Mouse (Mus musculus) cerebellum, adult 2 months (tissue): ENCODE measurements at regions not wholly inside any gene's neighbourhood (a gene's known extent, or its start where the extent isn't known, plus 50 kb on each side); places are given as distances from the start of the nearest gene placed in this dataset.

ENCODE experiments used
- DNase-seq, 2 experiments: peaks; one replicate each; pipeline ENCODE4 v3.0.0; 2021
- H3K27ac ChIP-seq: fragments of 200-500 bp; 2 replicates; pipeline ENCODE4 v1.5.1; 2012; ENCODE audit warnings: low read length, control low read depth, inconsistent platforms; ENCODE audit not compliant: insufficient read depth
- H3K27me3 ChIP-seq: fragments of 200-500 bp; 2 replicates; pipeline ENCODE4 v1.6.1; 2012; ENCODE audit warnings: inconsistent platforms, mild to moderate bottlenecking, low read length, moderate library complexity; ENCODE audit not compliant: control insufficient read depth, insufficient read depth
- H3K4me1 ChIP-seq: fragments of 200-500 bp; 2 replicates; pipeline ENCODE4 v1.6.1; 2011; ENCODE audit warnings: low read length; ENCODE audit not compliant: control insufficient read depth, insufficient read depth
- H3K4me3 ChIP-seq: fragments of 200-500 bp; replicated peaks from 2 replicates; pipeline ENCODE3; 2011; ENCODE audit warnings: mild to moderate bottlenecking, low read depth, low read length, control low read depth; ENCODE audit not compliant: insufficient read depth
- CTCF ChIP-seq: fragments of 200-500 bp; IDR thresholded peaks from 2 replicates; pipeline ENCODE4 v1.5.1; 2011; ENCODE audit warnings: low read depth, mild to moderate bottlenecking, control low read depth, low read length, moderate library complexity, borderline replicate concordance; ENCODE audit not compliant: insufficient read depth
- POLR2A ChIP-seq: fragments of 200-500 bp; IDR thresholded peaks from 2 replicates; pipeline ENCODE4 v1.6.1; 2011; ENCODE audit warnings: low read length, control low read depth, borderline replicate concordance; ENCODE audit not compliant: insufficient read depth
- WGBS: fragments of 180-500 bp; shearing (Covaris S2); methylation state at CpG from one replicate; pipeline ENCODE4 v1.1.7; 2018; 5-methylcytosine and 5-hydroxymethylcytosine counted together

DNA sequence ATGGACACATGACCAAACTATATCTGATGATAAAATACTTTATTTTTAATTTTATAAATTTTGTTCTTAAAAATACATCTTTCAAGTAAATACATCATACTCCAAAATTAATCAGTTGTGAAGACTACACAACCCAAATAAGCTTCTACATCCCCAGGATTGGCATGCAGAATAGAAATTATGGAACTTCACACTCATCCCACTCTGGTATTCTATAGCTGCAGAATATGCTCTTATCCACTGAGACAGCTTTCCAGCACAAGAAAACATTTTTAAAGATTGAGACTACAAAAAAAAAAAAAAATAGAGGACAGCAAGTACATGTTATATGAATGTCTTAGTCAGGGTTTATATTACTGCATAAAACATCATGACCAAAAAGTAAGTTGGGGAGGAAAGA lies 94.4 kb downstream of the Gm11232 start:
- no peaks in the 10 kb centered on the region for H3K4me1 ChIP-seq
- no peaks in the 10 kb centered on the region for H3K27me3 ChIP-seq
- TF ChIP-seq CTCF, result no peak
- TF ChIP-seq POLR2A, result no peak
- DNase-seq, result no peak
- no peak overlapping the region for H3K4me3 ChIP-seq
- H3K27ac ChIP-seq, result no peak overlapping the region

DNA sequence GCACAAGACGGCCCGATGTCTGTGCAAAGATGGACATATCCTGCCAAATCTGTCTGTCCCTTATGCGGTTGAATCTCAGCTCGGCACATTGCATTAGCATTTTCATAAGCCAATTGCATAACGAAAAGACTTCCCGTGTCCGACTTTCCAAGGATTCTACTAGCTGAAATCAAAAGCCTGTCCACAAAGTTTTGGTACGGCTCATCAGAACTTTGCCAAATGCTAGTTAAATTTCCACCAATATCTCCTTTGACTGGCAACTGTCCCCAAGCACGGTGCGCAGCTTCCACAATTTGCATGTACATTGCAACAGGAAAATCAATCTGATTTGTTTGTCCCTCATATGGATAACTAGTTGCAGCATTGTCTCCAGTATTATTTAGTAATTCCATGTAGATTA lies 117.2 kb downstream of the Gm11232 start:
- 96% methylated on average over 10 of the region's 10 CpGs for WGBS
- Histone ChIP-seq H3K27me3 (no peaks in the 10 kb centered on the region), H3K27ac (no peak overlapping the region), H3K4me3 (no peak overlapping the region), H3K4me1 (no peaks in the 10 kb centered on the region)
- DNase-seq, result no peak
- no peak for TF ChIP-seq POLR2A
- no peak for TF ChIP-seq CTCF

- H3K4me1 ChIP-seq, result no peaks in the 10 kb centered on the region
- TF ChIP-seq CTCF (no peak), POLR2A (no peak)
- H3K27me3 ChIP-seq, result no peaks in the 10 kb centered on the region
- 37% methylated on average over 2 of the region's 2 CpGs for WGBS
- DNase-seq, result no peak
- no peak overlapping the region for H3K4me3 ChIP-seq
- H3K27ac ChIP-seq, result no peak overlapping the region
These were observed 130.7 kb downstream of the Gm11232 start for GRCm38 (mm10) chr4:71627088-71627487.

DNA sequence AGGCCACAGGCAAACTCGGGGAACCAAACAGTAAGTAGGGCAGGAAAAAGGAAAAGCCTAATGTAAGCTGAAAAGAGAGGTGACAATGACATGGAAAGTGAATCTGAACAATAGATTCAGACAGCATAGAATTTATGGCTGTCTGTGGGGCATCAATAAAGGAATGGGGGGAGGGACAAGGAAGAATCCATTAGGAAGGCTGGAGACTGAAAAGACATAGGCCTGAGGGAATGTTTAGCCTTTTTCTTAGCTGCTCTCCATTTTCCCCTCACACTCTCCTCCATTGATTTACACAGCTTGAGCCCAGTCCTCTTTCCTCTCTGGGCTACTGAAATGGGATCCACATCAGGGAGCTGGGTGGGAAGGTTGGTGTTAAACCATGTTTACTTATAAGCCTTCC lies 131.1 kb downstream of the Gm11232 start:
- TF ChIP-seq POLR2A (no peak), CTCF (no peak)

GRCm38 (mm10) chr4:71624771-71625170 lies 133.0 kb downstream of the Gm11232 start:
- DNase-seq, result no peak
- Histone ChIP-seq H3K27ac (no peak overlapping the region), H3K4me1 (no peaks in the 10 kb centered on the region), H3K27me3 (no peaks in the 10 kb centered on the region), H3K4me3 (no peak overlapping the region)
- TF ChIP-seq CTCF (no peak), POLR2A (no peak)
- 85% methylated on average over 2 of the region's 2 CpGs for WGBS

More for the DNA sequence above, 131.1 kb downstream of the Gm11232 start:
- Histone ChIP-seq H3K4me1 (no peaks in the 10 kb centered on the region), H3K27me3 (no peaks in the 10 kb centered on the region), H3K4me3 (no peak overlapping the region), H3K27ac (no peak overlapping the region)
- WGBS, result 33% methylated on average over 1 of the region's 1 CpGs
- DNase-seq, result no peak

DNA sequence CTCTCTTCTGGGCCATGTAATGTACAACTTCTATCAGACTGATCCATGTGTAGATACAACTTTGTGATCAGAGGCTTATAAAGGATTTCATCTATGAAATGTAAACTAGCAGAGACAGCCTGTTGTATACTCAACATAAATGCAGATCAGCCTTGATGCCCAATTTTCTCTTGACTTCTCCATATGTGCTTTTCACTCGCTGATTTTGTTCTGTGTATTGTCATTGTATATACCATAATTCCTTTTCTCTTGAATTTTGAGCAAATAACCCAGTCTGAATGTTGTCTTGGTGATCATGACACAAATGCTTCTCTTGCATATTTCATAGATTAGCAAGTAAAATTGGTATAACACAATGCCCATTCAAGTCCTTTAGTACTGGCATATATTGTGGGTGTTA lies 144.0 kb downstream of the Gm11232 start:
- no peak for TF ChIP-seq CTCF
- TF ChIP-seq POLR2A, result no peak
- no peak overlapping the region for H3K27ac ChIP-seq
- no peak for DNase-seq
- no peak overlapping the region for H3K4me3 ChIP-seq
- no peaks in the 10 kb centered on the region for H3K27me3 ChIP-seq
- 89% methylated on average over 1 of the region's 1 CpGs for WGBS
- no peaks in the 10 kb centered on the region for H3K4me1 ChIP-seq

GRCm38 (mm10) chr4:71585880-71586279 lies 171.9 kb downstream of the Gm11232 start:
- WGBS, result 90% methylated on average over 2 of the region's 2 CpGs
- TF ChIP-seq POLR2A (no peak), CTCF (no peak)
- Histone ChIP-seq H3K27me3 (no peaks in the 10 kb centered on the region; the same call in 1 of the 2 replicates), H3K27ac (no peak overlapping the region), H3K4me1 (no peaks in the 10 kb centered on the region), H3K4me3 (no peak overlapping the region)
- no peak for DNase-seq

DNA sequence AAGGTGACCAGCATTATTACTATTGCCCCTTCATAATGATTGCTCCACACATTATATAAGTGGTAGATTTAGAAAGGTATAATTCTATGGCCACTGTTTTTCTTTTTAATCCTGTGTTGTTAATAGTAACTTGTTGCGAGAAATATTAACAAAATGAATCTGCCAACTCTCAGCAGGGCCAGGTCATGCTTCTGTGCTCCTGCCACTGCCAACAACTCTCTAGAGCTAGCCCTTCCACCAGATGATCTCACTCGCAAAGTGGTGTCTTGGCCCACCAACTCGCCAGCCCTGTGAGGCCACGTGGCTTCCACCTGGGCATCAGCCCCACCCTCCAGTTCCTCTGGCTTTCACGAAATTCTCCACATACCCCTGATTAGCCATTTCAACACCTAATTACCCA lies 197.1 kb downstream of the Gm11232 start:
- DNase-seq, result no peak
- H3K27me3 ChIP-seq, result no peaks in the 10 kb centered on the region

More for the DNA sequence above, 197.1 kb downstream of the Gm11232 start:
- no peak overlapping the region for H3K27ac ChIP-seq
- H3K4me3 ChIP-seq, result no peak overlapping the region
- H3K4me1 ChIP-seq, result no peaks in the 10 kb centered on the region
- no peak for TF ChIP-seq CTCF
- no peak for TF ChIP-seq POLR2A
- 18% methylated on average over 5 of the region's 5 CpGs for WGBS
